Mouse (Mus musculus): ENCODE results near the gene Fezf1. TPM values are rescaled to one million over a fixed set of nuclear protein-coding genes. Genes with fewer than 3 reads are reported as not detected.

The Fezf1 gene
- not detected in 2 replicates for polyA plus RNA-seq (2014; fragmentation: Nextera tagmentation; extraction: Ambion mirVana)

GRCm38 (mm10) chr6:23248313-23249052 lies at the start of gene Fezf1:
Gene Fezf1, minus strand, starts transcription at chr6:23248362.
- no peak for ATAC-seq (ENCODE audit: low FRiP score, low TSS enrichment)
- Histone ChIP-seq H3K9ac (ENCODE audit: low read depth, low read length) (no peak within 1 kb of the TSS), H3K4me1 (ENCODE audit: control insufficient read depth, insufficient read depth, low read length) (peaks cover 6% of the 10 kb centered on the region; the same call in 1 of the 2 replicates), H3K27me3 (ENCODE audit: control insufficient read depth, insufficient read depth, low read length) (peaks cover 81% of the 10 kb centered on the region), H3K27ac (ENCODE audit: low read depth, low read length) (no peak within 1 kb of the TSS), H3K36me3 (ENCODE audit: control insufficient read depth, insufficient read depth, low read length) (no peaks in the 10 kb centered on the region), H3K4me2 (replicated peaks; ENCODE audit: low read depth, low read length) (peak within 1 kb of the TSS; percentile 56), H3K9me3 (ENCODE audit: control insufficient read depth, low read length) (no peaks in the 10 kb centered on the region), H3K4me3 (ENCODE audit: low read length) (peak within 1 kb of the TSS; percentile 37)
- WGBS, result under 1% methylated on average over 31 of the region's 31 CpGs

- no peak for ATAC-seq (ENCODE audit: low FRiP score, low TSS enrichment)
- 93% methylated on average over 4 of the region's 4 CpGs for WGBS
- no peaks in the 10 kb centered on the region for H3K4me1 ChIP-seq (ENCODE audit: control insufficient read depth, insufficient read depth, low read length)
- no peak overlapping the region for H3K9ac ChIP-seq (ENCODE audit: low read depth, low read length)
- H3K4me3 ChIP-seq (ENCODE audit: low read length), result no peak overlapping the region
- no peaks in the 10 kb centered on the region for H3K36me3 ChIP-seq (ENCODE audit: control insufficient read depth, insufficient read depth, low read length)
- no peak overlapping the region for H3K4me2 ChIP-seq (replicated peaks; ENCODE audit: low read depth, low read length)
- H3K27ac ChIP-seq (ENCODE audit: low read depth, low read length), result no peak overlapping the region
- no peaks in the 10 kb centered on the region for H3K27me3 ChIP-seq (ENCODE audit: control insufficient read depth, insufficient read depth, low read length)
- H3K9me3 ChIP-seq (ENCODE audit: control insufficient read depth, low read length), result no peaks in the 10 kb centered on the region
These were observed 46.5 kb upstream of the Fezf1 start for GRCm38 (mm10) chr6:23294685-23295084.

- H3K9ac ChIP-seq (ENCODE audit: low read depth, low read length), result no peak overlapping the region
- no peak overlapping the region for H3K4me2 ChIP-seq (replicated peaks; ENCODE audit: low read depth, low read length)
- no peak overlapping the region for H3K4me3 ChIP-seq (ENCODE audit: low read length)
- H3K27me3 ChIP-seq (ENCODE audit: control insufficient read depth, insufficient read depth, low read length), result no peaks in the 10 kb centered on the region
- no peaks in the 10 kb centered on the region for H3K4me1 ChIP-seq (ENCODE audit: control insufficient read depth, insufficient read depth, low read length)
- no peak overlapping the region for H3K27ac ChIP-seq (ENCODE audit: low read depth, low read length)
- 91% methylated on average over 4 of the region's 4 CpGs for WGBS
- no peak for ATAC-seq (ENCODE audit: low FRiP score, low TSS enrichment)
- H3K36me3 ChIP-seq (ENCODE audit: control insufficient read depth, insufficient read depth, low read length), result no peaks in the 10 kb centered on the region
- no peaks in the 10 kb centered on the region for H3K9me3 ChIP-seq (ENCODE audit: control insufficient read depth, low read length)
These were observed 40.6 kb upstream of the Fezf1 start for GRCm38 (mm10) chr6:23288752-23289151.

- no peaks in the 10 kb centered on the region for H3K36me3 ChIP-seq (ENCODE audit: control insufficient read depth, insufficient read depth, low read length)
- no peaks in the 10 kb centered on the region for H3K9me3 ChIP-seq (ENCODE audit: control insufficient read depth, low read length)
- 60% methylated on average over 9 of the region's 9 CpGs for WGBS
- ATAC-seq (ENCODE audit: low FRiP score, low TSS enrichment), result no peak
- H3K4me3 ChIP-seq (ENCODE audit: low read length), result no peak overlapping the region
- no peak overlapping the region for H3K9ac ChIP-seq (ENCODE audit: low read depth, low read length)
- H3K4me1 ChIP-seq (ENCODE audit: control insufficient read depth, insufficient read depth, low read length), result no peaks in the 10 kb centered on the region
- no peak overlapping the region for H3K27ac ChIP-seq (ENCODE audit: low read depth, low read length)
- H3K4me2 ChIP-seq (replicated peaks; ENCODE audit: low read depth, low read length), result no peak overlapping the region
- H3K27me3 ChIP-seq (ENCODE audit: control insufficient read depth, insufficient read depth, low read length), result peaks cover 6% of the 10 kb centered on the region
These were observed 33.3 kb upstream of the Fezf1 start for GRCm38 (mm10) chr6:23281514-23281820.

- H3K36me3 ChIP-seq (ENCODE audit: control insufficient read depth, insufficient read depth, low read length), result no peaks in the 10 kb centered on the region
- peaks cover 6% of the 10 kb centered on the region for H3K27me3 ChIP-seq (ENCODE audit: control insufficient read depth, insufficient read depth, low read length)
- H3K4me3 ChIP-seq (ENCODE audit: low read length), result no peak overlapping the region
- no peak overlapping the region for H3K9ac ChIP-seq (ENCODE audit: low read depth, low read length)
- H3K27ac ChIP-seq (ENCODE audit: low read depth, low read length), result no peak overlapping the region
- no peak for ATAC-seq (ENCODE audit: low FRiP score, low TSS enrichment)
- no peaks in the 10 kb centered on the region for H3K4me1 ChIP-seq (ENCODE audit: control insufficient read depth, insufficient read depth, low read length)
- no peak overlapping the region for H3K4me2 ChIP-seq (replicated peaks; ENCODE audit: low read depth, low read length)
- H3K9me3 ChIP-seq (ENCODE audit: control insufficient read depth, low read length), result no peaks in the 10 kb centered on the region
- WGBS, result 45% methylated on average over 15 of the region's 15 CpGs
These were observed 32.8 kb upstream of the Fezf1 start for GRCm38 (mm10) chr6:23280811-23281513.

GRCm38 (mm10) chr6:23273483-23273882 lies 25.3 kb upstream of the Fezf1 start:
- WGBS, result 64% methylated on average over 4 of the region's 4 CpGs
- Histone ChIP-seq H3K36me3 (ENCODE audit: control insufficient read depth, insufficient read depth, low read length) (no peaks in the 10 kb centered on the region), H3K4me3 (ENCODE audit: low read length) (no peak overlapping the region), H3K9me3 (ENCODE audit: control insufficient read depth, low read length) (no peaks in the 10 kb centered on the region), H3K9ac (ENCODE audit: low read depth, low read length) (no peak overlapping the region), H3K27me3 (ENCODE audit: control insufficient read depth, insufficient read depth, low read length) (peaks cover 54% of the 10 kb centered on the region), H3K4me1 (ENCODE audit: control insufficient read depth, insufficient read depth, low read length) (no peaks in the 10 kb centered on the region), H3K4me2 (replicated peaks; ENCODE audit: low read depth, low read length) (no peak overlapping the region), H3K27ac (ENCODE audit: low read depth, low read length) (no peak overlapping the region)
- no peak for ATAC-seq (ENCODE audit: low FRiP score, low TSS enrichment)

GRCm38 (mm10) chr6:23272979-23273378 lies 24.8 kb upstream of the Fezf1 start:
- H3K36me3 ChIP-seq (ENCODE audit: control insufficient read depth, insufficient read depth, low read length), result no peaks in the 10 kb centered on the region
- 5% methylated on average over 11 of the region's 11 CpGs for WGBS

GRCm38 (mm10) chr6:23272542-23272941 lies 24.4 kb upstream of the Fezf1 start:
- Histone ChIP-seq H3K4me1 (ENCODE audit: control insufficient read depth, insufficient read depth, low read length) (no peaks in the 10 kb centered on the region), H3K27ac (ENCODE audit: low read depth, low read length) (no peak overlapping the region), H3K4me3 (ENCODE audit: low read length) (no peak overlapping the region), H3K9ac (ENCODE audit: low read depth, low read length) (no peak overlapping the region), H3K36me3 (ENCODE audit: control insufficient read depth, insufficient read depth, low read length) (no peaks in the 10 kb centered on the region), H3K27me3 (ENCODE audit: control insufficient read depth, insufficient read depth, low read length) (peaks cover 59% of the 10 kb centered on the region), H3K9me3 (ENCODE audit: control insufficient read depth, low read length) (no peaks in the 10 kb centered on the region), H3K4me2 (replicated peaks; ENCODE audit: low read depth, low read length) (no peak overlapping the region)
- 12% methylated on average over 7 of the region's 7 CpGs for WGBS
- no peak for ATAC-seq (ENCODE audit: low FRiP score, low TSS enrichment)

More at GRCm38 (mm10) chr6:23272979-23273378, 24.8 kb upstream of the Fezf1 start:
- no peak overlapping the region for H3K9ac ChIP-seq (ENCODE audit: low read depth, low read length)
- H3K27me3 ChIP-seq (ENCODE audit: control insufficient read depth, insufficient read depth, low read length), result peaks cover 55% of the 10 kb centered on the region
- H3K27ac ChIP-seq (ENCODE audit: low read depth, low read length), result no peak overlapping the region
- H3K4me3 ChIP-seq (ENCODE audit: low read length), result no peak overlapping the region
- no peak overlapping the region for H3K4me2 ChIP-seq (replicated peaks; ENCODE audit: low read depth, low read length)
- H3K9me3 ChIP-seq (ENCODE audit: control insufficient read depth, low read length), result no peaks in the 10 kb centered on the region
- no peak for ATAC-seq (ENCODE audit: low FRiP score, low TSS enrichment)
- H3K4me1 ChIP-seq (ENCODE audit: control insufficient read depth, insufficient read depth, low read length), result no peaks in the 10 kb centered on the region

- no peaks in the 10 kb centered on the region for H3K9me3 ChIP-seq (ENCODE audit: control insufficient read depth, low read length)
- no peaks in the 10 kb centered on the region for H3K36me3 ChIP-seq (ENCODE audit: control insufficient read depth, insufficient read depth, low read length)
- no peak overlapping the region; the same call in 1 of the 2 replicates for H3K4me2 ChIP-seq (replicated peaks; ENCODE audit: low read depth, low read length)
- H3K27me3 ChIP-seq (ENCODE audit: control insufficient read depth, insufficient read depth, low read length), result peaks cover 78% of the 10 kb centered on the region
- no peak for ATAC-seq (ENCODE audit: low FRiP score, low TSS enrichment)
- H3K9ac ChIP-seq (ENCODE audit: low read depth, low read length), result no peak overlapping the region
- H3K4me1 ChIP-seq (ENCODE audit: control insufficient read depth, insufficient read depth, low read length), result no peaks in the 10 kb centered on the region
- no peak overlapping the region for H3K27ac ChIP-seq (ENCODE audit: low read depth, low read length)
- WGBS, result 1% methylated on average over 9 of the region's 9 CpGs
- H3K4me3 ChIP-seq (ENCODE audit: low read length), result peak overlapping the region; percentile 9; the same call in 1 of the 2 replicates
These were observed 12.5 kb upstream of the Fezf1 start for GRCm38 (mm10) chr6:23260738-23261050.
